Mouse (Mus musculus) megakaryocyte, embryonic 14.5 days (primary cell): Measurements from ENCODE around the gene Zfp93.

Source experiments
- FLI1 ChIP-seq: IDR thresholded peaks from 2 replicates; pipeline ENCODE4 v1.6.1; 2012; ENCODE audit warnings: low read length, inconsistent platforms, mixed read lengths
- GATA1 ChIP-seq: IDR thresholded peaks from 3 replicates; pipeline ENCODE4 v1.6.1; 2012; ENCODE audit warnings: mixed read lengths, low read length, inconsistent platforms, borderline replicate concordance

DNA sequence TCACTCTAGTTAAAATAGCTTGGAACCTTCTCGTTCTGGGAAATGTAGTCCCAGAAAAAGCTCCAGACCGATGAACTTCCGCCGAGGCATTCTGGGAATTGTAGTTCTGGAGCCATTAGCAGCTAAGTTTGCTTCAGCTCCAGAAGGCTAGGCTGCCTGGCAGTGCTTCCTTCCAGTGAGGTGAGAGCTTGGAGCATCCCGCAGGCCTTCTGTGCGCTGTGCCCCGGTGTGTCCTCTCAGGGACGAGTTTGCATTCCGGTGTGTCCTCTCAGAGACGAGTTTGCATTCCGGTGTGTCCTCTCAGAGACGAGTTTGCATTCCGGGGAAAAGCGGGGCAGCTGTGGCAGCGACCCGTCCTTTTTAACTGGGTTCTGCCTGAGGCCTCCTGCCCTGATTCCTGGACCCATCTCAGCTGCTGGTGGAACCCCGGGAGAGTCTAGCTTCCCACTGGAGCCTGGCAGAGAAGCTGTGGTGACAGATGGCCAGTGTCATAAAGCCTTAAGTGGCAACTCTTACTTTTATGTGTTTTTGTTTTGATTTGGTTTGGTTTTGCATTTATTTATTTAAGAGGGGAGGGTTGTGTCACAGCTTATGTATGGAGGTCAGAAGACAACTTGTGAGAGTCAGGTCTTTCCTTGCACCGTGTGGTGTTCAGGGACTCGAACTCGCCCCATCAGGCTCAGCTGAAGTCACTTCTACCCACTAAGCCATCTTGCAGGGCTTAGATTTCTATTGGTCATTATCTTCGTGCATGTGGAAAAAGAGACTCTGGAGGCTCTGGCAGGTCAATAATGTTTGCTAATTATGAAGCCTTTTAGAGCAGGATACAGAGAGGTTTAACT lies 15.4 kb upstream of the Zfp93 start, which contains the start of gene Zfp108:
- no peak for TF ChIP-seq GATA1
- no peak for TF ChIP-seq FLI1
